Mouse (Mus musculus): ENCODE data around the gene Gm14085.

Gm14085 gene

GRCm38 (mm10) chr2:122558317-122558716 is 73.6 kb downstream of the Gm14085 start:
- CTCF ChIA-PET: interaction anchor here (0.6 to 0.8 kb wide), 3 partner anchors 53 to 531 kb away, joined by 3 to 4 read pairs (median 3); no protein-coding TSS in a partner anchor

DNA sequence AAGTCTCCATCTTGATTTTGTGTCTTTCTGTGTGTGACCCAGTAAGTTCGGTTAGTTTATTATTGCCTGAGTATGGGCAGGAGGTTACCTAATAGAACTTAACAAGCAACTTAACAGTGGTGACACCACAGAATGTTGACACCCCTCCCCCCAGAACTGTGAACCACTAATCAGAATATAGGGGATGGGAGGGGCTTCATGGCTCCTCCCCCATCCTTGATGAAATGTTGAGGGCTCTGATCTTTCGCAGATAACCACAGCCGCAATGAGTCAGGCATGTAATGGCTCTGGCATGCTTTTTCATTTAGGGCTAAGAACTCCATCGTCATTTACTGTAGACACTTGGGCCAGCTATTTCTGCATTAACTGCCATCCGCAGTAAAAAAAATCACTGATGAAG is 76.5 kb downstream of the Gm14085 start:
- CTCF ChIA-PET: no interaction called here

GRCm38 (mm10) chr2:122562251-122562650 is 77.5 kb downstream of the Gm14085 start:
- CTCF ChIA-PET: no interaction called here

GRCm38 (mm10) chr2:122569439-122569838 is 84.7 kb downstream of the Gm14085 start:
- CTCF ChIA-PET: no interaction called here

DNA sequence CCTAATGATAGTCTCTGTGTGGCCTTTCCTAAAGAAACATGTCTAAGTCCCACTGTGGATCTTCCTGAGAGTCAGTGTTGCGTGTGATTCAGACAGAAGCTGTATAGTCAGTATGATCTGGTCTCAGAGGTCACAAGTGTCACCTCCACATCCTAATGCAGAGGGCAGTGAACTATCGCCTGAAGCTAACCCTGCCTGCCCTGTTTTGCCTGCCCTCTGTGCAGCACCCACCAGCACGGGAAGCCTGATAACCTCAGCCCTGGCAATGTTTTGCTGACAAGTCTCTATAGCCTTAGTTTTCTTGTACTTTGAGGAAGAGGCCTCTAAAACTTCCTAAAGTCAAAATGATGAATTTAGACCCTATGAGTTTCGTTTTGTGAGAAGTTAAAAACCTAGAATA is 85.7 kb downstream of the Gm14085 start:
- CTCF ChIA-PET: no interaction called here

GRCm38 (mm10) chr2:122571326-122571725 is 86.6 kb downstream of the Gm14085 start:
- CTCF ChIA-PET: no interaction called here

DNA sequence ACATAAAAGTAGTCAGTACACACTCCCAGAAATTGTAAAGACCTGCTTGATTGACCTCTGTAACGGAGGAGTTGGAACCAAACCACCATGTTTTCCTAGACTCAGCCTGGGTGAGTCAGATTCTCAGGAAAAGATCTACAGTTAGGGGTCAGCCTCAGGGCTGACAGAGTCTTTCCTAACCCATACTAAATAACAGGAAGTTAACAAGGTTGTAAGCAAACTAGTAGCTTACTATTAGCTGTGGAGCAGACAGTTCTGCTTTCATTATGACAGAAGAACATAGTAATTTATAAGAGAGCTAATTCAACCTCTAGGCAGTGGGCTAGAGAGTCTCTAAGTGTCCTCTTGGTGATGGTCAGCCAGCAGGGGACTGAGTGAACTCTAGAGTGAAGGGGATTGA is 87.7 kb downstream of the Gm14085 start:
- CTCF ChIA-PET: no interaction called here

DNA sequence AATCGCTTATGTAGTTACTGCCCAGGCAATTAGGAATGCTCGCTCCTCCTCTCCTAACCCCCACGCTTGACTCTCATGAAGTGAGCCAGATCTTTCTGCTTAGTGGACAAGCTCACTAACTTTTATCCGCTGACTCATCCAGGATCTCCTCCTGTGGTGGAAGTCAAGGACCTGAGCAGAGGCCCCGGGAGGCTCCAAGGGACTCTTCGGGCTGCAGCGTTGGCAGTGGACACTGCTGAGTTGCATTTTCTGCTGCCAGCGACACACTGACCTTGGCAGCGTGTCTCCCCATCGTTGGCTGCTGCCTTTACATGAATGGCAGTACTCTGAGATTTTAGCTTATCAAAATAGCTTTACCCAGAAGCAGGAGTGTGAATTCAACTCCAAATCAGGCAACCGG is 90.7 kb downstream of the Gm14085 start:
- CTCF ChIA-PET: no interaction called here

GRCm38 (mm10) chr2:122576295-122576694 is 91.6 kb downstream of the Gm14085 start:
- CTCF ChIA-PET: no interaction called here

DNA sequence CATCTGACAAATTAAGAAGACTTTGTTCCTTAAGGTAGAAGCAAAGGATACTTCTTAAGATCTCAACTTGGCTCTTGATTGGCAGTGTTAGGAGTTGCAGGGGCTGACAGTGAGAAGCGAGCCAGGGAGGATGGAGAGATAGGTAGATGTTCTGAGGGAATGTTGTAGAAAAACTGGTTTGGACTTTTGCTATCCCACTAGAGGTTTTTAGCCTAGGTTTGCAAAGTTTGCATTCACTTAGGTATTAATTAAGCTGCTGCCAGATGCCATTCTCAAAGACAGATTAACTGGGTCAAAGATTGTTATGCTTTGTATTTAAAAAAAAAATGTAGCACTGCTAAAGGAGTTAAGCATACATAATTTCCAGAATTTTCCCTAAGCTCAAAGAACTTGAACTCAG is 92.6 kb downstream of the Gm14085 start:
- CTCF ChIA-PET: no interaction called here

All from spleen, embryonic (tissue).